Mouse (Mus musculus) myocyte (in vitro differentiated cells): ENCODE results near the gene Cdk13. TPM values are rescaled to one million over a fixed set of nuclear protein-coding genes. Genes with fewer than 3 reads are reported as not detected.

Experiments used
- H3K27me3 ChIP-seq: one replicate; pipeline ENCODE4 v1.6.1; 2011; ENCODE audit not compliant: control insufficient read depth, insufficient read depth, insufficient read length
- H3K36me3 ChIP-seq: one replicate; pipeline ENCODE4 v1.6.1; 2011; ENCODE audit not compliant: control insufficient read depth, insufficient read depth
- H3K4me2 ChIP-seq: one replicate; pipeline ENCODE4 v1.6.1; 2011; ENCODE audit warnings: low read depth, control low read depth
- H3K4me3 ChIP-seq: one replicate; pipeline ENCODE4 v1.5.1; 2011; ENCODE audit warnings: mild to moderate bottlenecking, control low read depth, moderate library complexity
- H3K79me2 ChIP-seq: one replicate; pipeline ENCODE4 v1.6.1; 2011; ENCODE audit not compliant: control insufficient read depth, insufficient read depth
- H3ac ChIP-seq: one replicate; pipeline ENCODE4 v1.6.1; 2011; ENCODE audit not compliant: control insufficient read depth, insufficient read length
- CEBPB ChIP-seq: IDR thresholded peaks from 2 replicates; pipeline ENCODE4 v1.6.1; 2011; ENCODE audit warnings: mild to moderate bottlenecking, moderate library complexity; ENCODE audit not compliant: poor library complexity, insufficient read depth, severe bottlenecking
- E2F4 ChIP-seq: IDR thresholded peaks from one replicate; pipeline ENCODE4 v1.6.1; 2011; ENCODE audit warnings: mild to moderate bottlenecking, control low read depth, moderate library complexity; ENCODE audit not compliant: insufficient read depth
- MAX ChIP-seq: IDR thresholded peaks from one replicate; pipeline ENCODE4 v1.6.1; 2011; ENCODE audit warnings: low read depth, mild to moderate bottlenecking, control low read depth
- MYOD1 ChIP-seq, 3 experiments: IDR thresholded peaks; one replicate each; pipeline ENCODE4 v1.6.1; 2011; ENCODE audit warnings: control low read depth in 2 of 3, low read depth in 2 of 3, mild to moderate bottlenecking in 2 of 3, moderate library complexity in 1 of 3; ENCODE audit not compliant: insufficient read length in 2 of 3, control insufficient read depth in 1 of 3
- MYOG ChIP-seq, 3 experiments: IDR thresholded peaks; one replicate each; pipeline ENCODE4 v1.6.1; 2011; ENCODE audit warnings: control low read depth in 2 of 3, low read depth in 2 of 3, mild to moderate bottlenecking in 2 of 3; ENCODE audit not compliant: insufficient read length in 2 of 3, control insufficient read depth in 1 of 3, insufficient read depth in 1 of 3
- POLR2A ChIP-seq: IDR thresholded peaks from one replicate; pipeline ENCODE4 v1.6.1; 2011; ENCODE audit warnings: low read depth, mild to moderate bottlenecking, control low read depth, moderate library complexity; ENCODE audit not compliant: insufficient read length
- POLR2AphosphoS2 ChIP-seq: IDR thresholded peaks from one replicate; pipeline ENCODE4 v1.6.1; 2011; ENCODE audit warnings: low read depth, control low read depth; ENCODE audit not compliant: insufficient read length
- REST ChIP-seq: IDR thresholded peaks from one replicate; pipeline ENCODE4 v1.6.1; 2011; ENCODE audit warnings: mild to moderate bottlenecking, control low read depth, moderate library complexity; ENCODE audit not compliant: insufficient read depth, insufficient read length
- SRF ChIP-seq: IDR thresholded peaks from one replicate; pipeline ENCODE4 v1.6.1; 2011; ENCODE audit warnings: low read depth; ENCODE audit not compliant: control insufficient read depth, insufficient read length
- TCF12 ChIP-seq: IDR thresholded peaks from one replicate; pipeline ENCODE4 v1.6.1; 2011; ENCODE audit warnings: mild to moderate bottlenecking, control low read depth; ENCODE audit not compliant: poor library complexity, insufficient read depth, severe bottlenecking
- TCF3 ChIP-seq: IDR thresholded peaks from one replicate; pipeline ENCODE4 v1.6.1; 2011; ENCODE audit warnings: low read depth, control low read depth; ENCODE audit not compliant: insufficient read length
- USF1 ChIP-seq: IDR thresholded peaks from one replicate; pipeline ENCODE4 v1.6.1; 2011; ENCODE audit warnings: low read depth, mild to moderate bottlenecking, control low read depth, moderate library complexity
- polyA plus RNA-seq: library from polyadenylated mRNA; unstranded; fragments of >200 nt; fragmentation: generic; extraction: Trizol; gene quantifications from one replicate; pipeline ENCODE4 v1.2.1, GENCODE M21; 2012; ENCODE audit warnings: missing spikeins

The Cdk13 gene
- polyA plus RNA-seq, 1 experiment: 11.6 TPM

GRCm38 (mm10) chr13:17754997-17755396 lies 49.9 kb downstream of the Cdk13 start:
- Histone ChIP-seq H3K79me2 (no peaks in the 10 kb centered on the region), H3K4me2 (no peak overlapping the region), H3K4me3 (no peak overlapping the region), H3K27me3 (no peaks in the 10 kb centered on the region), H3K36me3 (peaks cover 9% of the 10 kb centered on the region), H3ac (no peak overlapping the region)
- TF ChIP-seq POLR2A (no peak), TCF3 (no peak), USF1 (no peak), REST (no peak), POLR2AphosphoS2 (no peak), CEBPB (no peak), MAX (no peak), E2F4 (no peak), TCF12 (no peak)

DNA sequence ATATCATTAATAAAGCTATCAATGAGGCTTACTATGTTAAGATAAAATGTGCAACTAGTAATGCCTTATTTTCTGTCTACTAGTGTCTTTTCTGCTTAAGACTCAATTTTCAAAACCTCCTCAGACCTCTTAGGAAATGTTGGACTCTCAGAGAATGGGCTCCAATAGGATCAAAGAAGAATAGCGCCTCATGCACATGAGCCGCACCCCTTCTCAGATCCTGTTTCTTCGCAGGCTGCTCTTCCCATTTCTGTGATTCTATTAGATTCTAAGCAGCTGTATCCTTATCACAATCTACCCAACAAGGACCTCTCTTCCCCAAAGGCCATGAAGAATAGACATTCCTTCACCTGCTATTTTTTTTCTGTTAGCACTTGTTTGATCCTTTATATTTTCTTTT lies 76.1 kb downstream of the Cdk13 start:
- Histone ChIP-seq H3K27me3 (no peaks in the 10 kb centered on the region), H3ac (no peak overlapping the region), H3K79me2 (no peaks in the 10 kb centered on the region), H3K4me3 (no peak overlapping the region), H3K4me2 (no peak overlapping the region), H3K36me3 (peaks cover 26% of the 10 kb centered on the region)
- TF ChIP-seq TCF12 (no peak), MYOG (IDR thresholded peaks at IDR 0.05; ENCODE audit: control insufficient read depth in 1 of 3, insufficient read depth in 1 of 3, insufficient read length in 2 of 3, low read depth in 2 of 3) (no peak)

- Histone ChIP-seq H3K4me3 (no peak overlapping the region), H3K79me2 (no peaks in the 10 kb centered on the region), H3K27me3 (no peaks in the 10 kb centered on the region), H3K36me3 (peaks cover 26% of the 10 kb centered on the region), H3K4me2 (no peak overlapping the region), H3ac (no peak overlapping the region)
- TF ChIP-seq TCF12: no peak
- no peak for TF ChIP-seq POLR2AphosphoS2
- TF ChIP-seq MYOG (IDR thresholded peaks at IDR 0.05; ENCODE audit: control insufficient read depth in 1 of 3, insufficient read depth in 1 of 3, insufficient read length in 2 of 3, low read depth in 2 of 3): no peak
- no peak for TF ChIP-seq SRF
- TF ChIP-seq CEBPB: no peak
- TF ChIP-seq POLR2A: no peak
- no peak for TF ChIP-seq E2F4
- TF ChIP-seq MYOD1 (IDR thresholded peaks at IDR 0.05; ENCODE audit: control insufficient read depth in 1 of 3, insufficient read length in 2 of 3, low read depth in 2 of 3): no peak
These were observed 77.0 kb downstream of the Cdk13 start for GRCm38 (mm10) chr13:17727922-17728321.

- H3K27me3 ChIP-seq: no peaks in the 10 kb centered on the region
- H3K36me3 ChIP-seq: peaks cover 29% of the 10 kb centered on the region
- no peak overlapping the region for H3K4me2 ChIP-seq
- TF ChIP-seq REST (no peak), TCF3 (no peak), POLR2A (no peak), MAX (no peak), E2F4 (no peak), USF1 (no peak), TCF12 (no peak), SRF (no peak), MYOG (IDR thresholded peaks at IDR 0.05; ENCODE audit: control insufficient read depth in 1 of 3, insufficient read depth in 1 of 3, insufficient read length in 2 of 3, low read depth in 2 of 3) (no peak), CEBPB (no peak), MYOD1 (IDR thresholded peaks at IDR 0.05; ENCODE audit: control insufficient read depth in 1 of 3, insufficient read length in 2 of 3, low read depth in 2 of 3) (no peak), POLR2AphosphoS2 (no peak)
- peaks cover 5% of the 10 kb centered on the region for H3K79me2 ChIP-seq
- H3K4me3 ChIP-seq: no peak overlapping the region
- H3ac ChIP-seq: no peak overlapping the region
These were observed 87.5 kb downstream of the Cdk13 start for GRCm38 (mm10) chr13:17717357-17717756.

GRCm38 (mm10) chr13:17708784-17709311 lies 96.0 kb downstream of the Cdk13 start:
- Histone ChIP-seq H3ac (no peak overlapping the region), H3K79me2 (peaks cover 20% of the 10 kb centered on the region), H3K27me3 (no peaks in the 10 kb centered on the region), H3K4me2 (no peak overlapping the region), H3K4me3 (no peak overlapping the region), H3K36me3 (no peaks in the 10 kb centered on the region)
- TF ChIP-seq POLR2A (no peak), CEBPB (no peak), MYOD1 (IDR thresholded peaks at IDR 0.05; ENCODE audit: control insufficient read depth in 1 of 3, insufficient read length in 2 of 3, low read depth in 2 of 3) (no peak), TCF3 (no peak), USF1 (no peak), POLR2AphosphoS2 (no peak), TCF12 (no peak), SRF (no peak), MAX (no peak), REST (no peak), MYOG (IDR thresholded peaks at IDR 0.05; ENCODE audit: control insufficient read depth in 1 of 3, insufficient read depth in 1 of 3, insufficient read length in 2 of 3, low read depth in 2 of 3) (no peak), E2F4 (no peak)
